Mouse (Mus musculus) bone marrow macrophage, adult 2 months (primary cell): Measurements from ENCODE around the gene Krtap3-3. TPM values are rescaled to one million over a fixed set of nuclear protein-coding genes. Genes with fewer than 3 reads are reported as not detected.
A peak's percentile ranks its signal among the peaks of the same experiment; 100 is the strongest.
"Not testable (repeated sequence)": the region's sequence is repeated elsewhere in the genome, so short reads cannot be mapped to it uniquely, and the experiment has no call there.

Source experiments
- H3K27ac ChIP-seq: 2 replicates; pipeline ENCODE4 v1.5.1; 2012; ENCODE audit warnings: low read depth, low read length; ENCODE audit not compliant: insufficient read depth
- H3K4me1 ChIP-seq: 2 replicates; pipeline ENCODE4 v1.6.1; 2012; ENCODE audit warnings: low read length; ENCODE audit not compliant: control insufficient read depth, insufficient read depth
- H3K4me3 ChIP-seq: 2 replicates; pipeline ENCODE4 v1.5.1; 2012; ENCODE audit warnings: mild to moderate bottlenecking, low read length, moderate library complexity; ENCODE audit not compliant: insufficient read depth
- CTCF ChIP-seq: IDR thresholded peaks from 2 replicates; pipeline ENCODE4 v1.5.1; 2012; ENCODE audit warnings: low read depth, mild to moderate bottlenecking, low read length, moderate library complexity
- POLR2A ChIP-seq: IDR thresholded peaks from 2 replicates; pipeline ENCODE4 v1.6.1; 2012; ENCODE audit warnings: mild to moderate bottlenecking, low read depth, low read length, borderline replicate concordance
- polyA plus RNA-seq: library from polyadenylated mRNA; stranded (reverse); fragments of >200 nt; gene quantifications from 2 replicates; pipeline ENCODE4 v1.2.4, GENCODE M21; 2012; ENCODE audit not compliant: missing spikeins, insufficient read depth, insufficient read length

The Krtap3-3 gene
- not detected in 2 replicates for polyA plus RNA-seq

DNA sequence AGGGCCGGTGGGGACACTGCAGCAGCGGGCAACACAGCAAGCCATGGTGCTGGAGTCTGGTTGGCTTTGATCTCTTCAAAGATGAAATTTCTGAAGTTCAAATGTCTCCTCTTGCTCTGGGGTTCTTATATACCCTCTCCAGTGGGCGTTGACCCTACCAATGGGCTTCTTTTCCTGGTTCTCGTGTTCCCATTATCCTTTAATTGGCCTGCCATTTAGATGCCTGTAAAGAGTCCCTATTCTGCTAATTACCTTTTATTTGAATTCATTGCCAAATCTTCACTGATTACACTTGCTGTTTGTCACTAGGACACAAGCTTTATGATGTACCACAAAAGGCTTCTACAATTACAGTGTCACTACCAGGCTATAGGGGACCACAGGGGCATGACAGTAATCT lies at the start of gene Krtap3-3:
TSS of gene Krtap3-3 (minus strand) at position 101 of the 400 bp plus-strand sequence.
- H3K27ac ChIP-seq = no peak within 1 kb of the TSS
- TF ChIP-seq CTCF = no peak
- no peak for TF ChIP-seq POLR2A
- H3K4me3 ChIP-seq = no peak within 1 kb of the TSS
- H3K4me1 ChIP-seq = no peaks in the 10 kb centered on the region

DNA sequence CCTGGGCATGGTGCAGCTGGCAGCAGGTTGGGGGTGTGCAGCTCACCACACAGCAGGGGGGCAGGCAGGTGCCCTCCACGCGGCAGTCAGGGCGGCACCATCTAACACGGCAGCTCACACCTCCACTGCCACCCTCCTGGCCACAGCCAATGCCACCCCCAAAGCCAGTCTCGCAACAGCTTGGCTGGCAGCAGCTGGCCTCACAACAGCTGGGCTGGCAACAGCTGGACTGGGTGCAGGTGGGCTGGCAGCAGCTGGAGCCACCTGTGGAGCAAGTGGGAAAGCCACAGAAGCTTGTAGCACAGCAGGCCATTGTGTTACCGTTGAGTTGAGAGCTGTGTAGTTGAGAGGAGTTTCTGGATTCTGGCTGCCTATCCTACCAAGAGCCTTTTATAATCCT lies 47.1 kb upstream of the Krtap3-3 start, which contains the start of gene Krtap9-3:
TSS of gene Krtap9-3 (minus strand) at position 364 of the 400 bp plus-strand sequence.
- H3K4me3 ChIP-seq, H3K27ac ChIP-seq, H3K4me1 ChIP-seq: not testable (repeated sequence)

DNA sequence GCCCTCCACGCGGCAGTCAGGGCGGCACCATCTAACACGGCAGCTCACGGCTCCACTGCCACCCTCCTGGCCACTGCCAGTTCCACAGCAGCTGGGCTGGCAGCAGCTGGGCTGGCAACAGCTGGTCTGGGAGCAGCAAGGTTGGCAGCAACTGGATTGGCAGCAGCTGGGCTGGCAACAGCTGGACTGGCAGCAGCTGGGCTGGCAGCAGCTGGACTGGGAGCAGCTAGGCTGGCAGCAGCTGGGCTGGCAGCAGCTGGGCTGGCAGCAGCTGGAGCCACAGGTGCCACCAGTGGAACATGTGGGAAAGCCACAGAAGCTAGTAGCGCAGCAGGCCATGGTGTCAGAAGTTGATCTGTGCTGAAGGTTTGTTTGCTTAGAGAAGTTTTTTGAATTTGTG lies 40.3 kb upstream of the Krtap3-3 start, which contains the start of gene Krtap1-3:
TSS of gene Krtap1-3 (minus strand) at position 359 of the 400 bp plus-strand sequence.
- TF ChIP-seq POLR2A (no peak), CTCF (no peak)
- H3K4me3 ChIP-seq = no peak within 1 kb of the TSS
- H3K27ac ChIP-seq = no peak within 1 kb of the TSS
- no peaks in the 10 kb centered on the region for H3K4me1 ChIP-seq

DNA sequence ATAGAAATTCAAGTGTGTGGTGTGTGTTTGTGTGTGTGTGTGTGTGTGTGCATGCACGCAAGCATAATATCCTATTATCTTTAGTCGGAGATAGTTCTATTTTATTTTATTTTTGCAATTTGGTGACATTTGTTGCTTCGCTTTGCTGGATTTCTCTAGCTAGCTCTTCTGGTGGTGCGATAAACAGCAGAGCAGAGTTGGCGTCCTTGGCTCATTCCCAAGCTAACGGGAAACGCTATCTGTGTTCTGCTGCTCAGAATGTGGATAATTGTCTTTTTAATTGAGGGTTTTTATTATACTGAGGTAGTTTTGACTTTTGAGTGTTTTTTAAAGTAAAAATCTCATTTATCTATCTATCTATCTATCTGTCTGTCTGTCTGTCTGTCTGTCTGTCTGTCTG lies 34.4 kb upstream of the Krtap3-3 start:
- TF ChIP-seq CTCF (no peak), POLR2A (no peak)
- no peaks in the 10 kb centered on the region for H3K4me1 ChIP-seq
- no peak overlapping the region for H3K27ac ChIP-seq
- H3K4me3 ChIP-seq = no peak overlapping the region

DNA sequence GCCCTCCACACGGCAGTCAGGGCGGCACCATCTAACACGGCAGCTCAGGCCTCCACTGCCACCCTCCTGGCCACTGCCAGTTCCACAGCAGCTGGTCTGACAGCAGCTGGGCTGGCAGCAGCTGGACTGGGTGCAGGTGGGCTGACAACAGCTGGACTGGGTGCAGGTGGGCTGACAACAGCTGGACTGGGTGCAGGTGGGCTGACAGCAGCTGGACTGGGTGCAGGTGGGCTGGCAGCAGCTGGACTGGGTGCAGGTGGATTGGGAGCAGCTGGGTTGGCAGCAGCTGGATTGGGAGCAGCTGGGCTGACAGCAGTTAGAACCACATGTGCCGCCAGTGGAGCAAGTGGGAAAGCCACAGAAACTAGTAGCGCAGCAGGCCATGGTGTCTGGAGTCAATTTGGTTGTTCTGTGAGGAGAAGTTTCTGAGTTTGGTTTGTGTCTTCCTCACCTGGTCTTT lies 32.6 kb upstream of the Krtap3-3 start, which contains the start of gene Krtap1-4:
TSS of gene Krtap1-4 (minus strand) at position 410 of the 460 bp plus-strand sequence.
- no peak within 1 kb of the TSS for H3K4me3 ChIP-seq
- H3K4me1 ChIP-seq = no peaks in the 10 kb centered on the region
- TF ChIP-seq CTCF (no peak), POLR2A (no peak)
- H3K27ac ChIP-seq = no peak within 1 kb of the TSS

DNA sequence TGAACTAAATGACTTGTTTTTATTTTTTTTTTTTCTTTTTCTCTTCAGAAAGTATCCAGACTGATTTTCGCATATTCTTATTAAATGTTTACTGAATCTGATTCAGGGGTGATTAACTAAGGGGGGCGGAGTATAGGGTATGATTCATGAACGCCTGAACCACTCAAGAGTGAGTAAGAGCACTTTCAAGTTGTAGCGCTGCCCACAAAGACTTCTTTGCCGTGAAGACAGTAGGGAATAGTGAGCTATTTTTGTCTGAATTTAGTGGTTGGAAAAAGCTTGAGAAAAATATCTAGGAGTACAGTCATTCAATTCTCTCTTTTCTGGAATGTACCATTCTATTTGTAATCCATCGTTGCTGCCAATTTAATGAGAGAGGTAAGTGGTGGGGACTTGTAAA lies 30.9 kb upstream of the Krtap3-3 start:
- no peaks in the 10 kb centered on the region for H3K4me1 ChIP-seq

DNA sequence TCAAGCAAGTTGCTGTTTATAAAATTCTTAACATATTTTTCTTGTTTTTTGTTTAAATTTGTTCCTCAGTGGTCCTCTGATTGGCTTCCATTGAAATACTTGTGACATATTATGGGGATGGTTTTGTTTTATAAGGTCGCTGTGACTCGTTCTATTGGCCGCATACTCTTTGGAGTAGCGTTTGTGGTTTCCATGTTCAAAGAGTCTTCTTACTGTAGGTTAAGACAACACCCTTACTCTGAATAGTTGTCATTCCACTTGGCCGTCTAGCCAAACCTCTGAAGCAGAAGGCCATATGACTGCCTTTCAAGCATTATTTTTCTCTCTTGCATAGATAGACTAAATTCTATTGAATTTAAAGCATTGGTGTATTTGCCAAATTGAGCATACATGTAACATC lies 30.4 kb upstream of the Krtap3-3 start:
- Histone ChIP-seq H3K4me3 (no peak overlapping the region), H3K27ac (no peak overlapping the region)
- TF ChIP-seq POLR2A (no peak), CTCF (no peak)

More for the DNA sequence above, 30.9 kb upstream of the Krtap3-3 start:
- no peak for TF ChIP-seq CTCF
- no peak for TF ChIP-seq POLR2A
- no peak overlapping the region for H3K4me3 ChIP-seq
- H3K27ac ChIP-seq = no peak overlapping the region

DNA sequence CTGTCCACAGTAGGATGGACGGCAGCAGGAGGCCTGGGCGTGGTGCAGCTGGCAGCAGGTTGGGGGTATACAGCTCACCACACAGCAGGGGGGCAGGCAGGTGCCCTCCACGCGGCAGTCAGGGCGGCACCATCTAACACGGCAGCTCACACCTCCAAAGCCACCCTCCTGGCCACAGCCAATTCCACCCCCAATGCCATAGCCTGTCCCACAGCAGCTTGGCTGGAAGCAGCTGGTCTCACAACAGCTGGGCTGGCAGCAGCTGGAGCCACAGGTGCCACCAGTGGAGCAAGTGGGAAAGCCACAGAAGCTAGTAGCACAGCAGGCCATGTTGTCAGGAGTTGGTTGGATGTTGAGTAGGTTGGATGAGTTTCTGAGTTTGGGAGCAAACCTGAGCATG lies 30.0 kb upstream of the Krtap3-3 start, which contains the start of gene Krtap1-5:
TSS of gene Krtap1-5 (minus strand) at position 381 of the 400 bp plus-strand sequence.
- Histone ChIP-seq H3K4me1 (no peaks in the 10 kb centered on the region), H3K4me3 (no peak within 1 kb of the TSS), H3K27ac (no peak within 1 kb of the TSS)
- no peak for TF ChIP-seq CTCF
- TF ChIP-seq POLR2A = no peak

More for the DNA sequence above, 30.4 kb upstream of the Krtap3-3 start:
- H3K4me1 ChIP-seq = no peaks in the 10 kb centered on the region

DNA sequence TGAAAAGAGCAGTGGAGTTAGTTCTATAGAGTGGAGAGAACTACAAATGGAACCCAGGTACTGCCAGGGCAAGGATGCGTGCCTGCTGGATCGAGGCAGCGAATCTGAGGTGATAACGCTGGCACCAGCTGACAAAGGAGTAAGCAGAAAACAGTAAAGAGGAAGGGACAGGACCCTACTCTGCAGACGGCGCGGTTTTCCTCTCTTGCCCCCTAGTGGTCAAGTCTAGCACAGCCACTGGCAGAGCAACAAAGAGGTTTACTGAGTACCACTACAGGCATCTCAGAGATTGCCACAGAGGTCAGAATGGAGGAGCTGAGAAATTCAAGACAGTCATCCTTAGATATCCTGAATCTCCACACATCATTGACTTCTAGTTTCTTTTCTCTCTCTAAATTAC lies 23.4 kb upstream of the Krtap3-3 start:
- H3K4me1 ChIP-seq = no peaks in the 10 kb centered on the region
- no peak overlapping the region for H3K4me3 ChIP-seq
- no peak overlapping the region for H3K27ac ChIP-seq
- TF ChIP-seq POLR2A (no peak), CTCF (peak; percentile 76)

DNA sequence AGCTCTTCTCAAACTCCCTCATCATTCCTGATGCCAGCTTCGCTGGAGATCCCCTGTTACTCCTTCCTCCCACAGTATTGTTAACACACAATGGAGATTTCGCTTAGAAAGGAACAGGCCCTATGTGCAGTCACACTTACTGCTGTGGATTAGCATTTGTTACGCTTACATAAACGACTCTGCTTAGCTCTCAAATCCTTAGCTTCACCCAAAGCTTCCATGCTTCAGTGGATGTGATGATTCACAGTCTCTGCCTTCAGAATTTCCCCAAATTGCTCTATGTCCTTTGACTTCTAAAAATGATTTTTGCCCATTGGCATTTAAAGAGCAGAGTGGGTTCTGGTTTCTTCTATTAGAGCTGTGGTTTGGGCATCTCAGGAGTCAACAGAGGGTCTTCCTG lies 22.5 kb upstream of the Krtap3-3 start:
- Histone ChIP-seq H3K4me1 (no peaks in the 10 kb centered on the region), H3K27ac (no peak overlapping the region), H3K4me3 (no peak overlapping the region)
- no peak for TF ChIP-seq POLR2A
- TF ChIP-seq CTCF = no peak

DNA sequence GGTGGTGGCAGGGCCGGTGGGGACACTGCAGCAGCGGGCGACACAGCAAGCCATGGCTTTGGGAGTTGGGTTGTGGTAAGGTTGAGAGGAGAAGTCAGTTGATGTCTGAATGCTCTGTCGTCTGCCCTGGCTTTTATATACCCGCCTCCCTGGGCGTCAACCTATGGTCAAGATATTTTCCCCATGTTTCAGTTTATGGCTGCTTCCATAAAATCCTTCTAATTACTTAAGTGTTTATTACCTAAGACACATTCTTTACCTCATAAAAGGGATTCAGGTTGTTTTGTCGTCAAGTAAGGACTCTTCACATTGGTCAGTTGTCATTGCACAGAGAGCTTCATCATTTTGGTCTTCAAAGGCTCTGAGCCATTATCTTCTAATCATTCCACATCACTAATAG lies 15.9 kb upstream of the Krtap3-3 start, which contains the start of gene Krtap3-1:
TSS of gene Krtap3-1 (minus strand) at position 101 of the 400 bp plus-strand sequence.
- TF ChIP-seq POLR2A = no peak
- TF ChIP-seq CTCF = no peak
- Histone ChIP-seq H3K27ac (no peak within 1 kb of the TSS), H3K4me3 (no peak within 1 kb of the TSS)

More for the DNA sequence above, 15.9 kb upstream of the Krtap3-3 start, which contains the start of gene Krtap3-1:
- H3K4me1 ChIP-seq = no peaks in the 10 kb centered on the region
